In the genomic region with DNA sequence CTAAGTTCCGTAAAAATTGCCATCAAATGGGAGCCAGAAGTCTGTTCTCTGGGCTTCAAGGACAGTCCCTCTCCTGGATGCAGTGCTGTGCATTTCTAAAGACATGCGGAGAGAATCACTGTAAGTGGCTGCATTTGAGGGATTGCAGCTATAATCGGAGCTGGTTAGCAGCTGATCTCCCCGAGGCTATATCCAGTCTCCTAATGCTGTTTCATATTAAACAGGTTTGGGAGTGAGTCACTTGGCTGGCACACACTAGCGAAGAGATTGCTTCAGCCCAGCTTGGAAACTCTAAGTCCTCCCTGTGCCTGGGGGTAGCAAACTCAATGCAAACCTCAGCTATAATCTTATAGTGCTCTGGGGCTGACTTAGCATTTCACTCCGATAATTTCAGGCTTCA, we compare ENCODE assay signal across 8 mouse cellular contexts. TPM values are rescaled to one million over a fixed set of nuclear protein-coding genes. Genes with fewer than 3 reads are reported as not detected.
A peak's percentile ranks its signal among the peaks of the same experiment; 100 is the strongest.
DNase-seq lines count a peak whose midpoint lies in the region; ATAC-seq lines count a peak whose summit lies in the region.

No protein-coding gene starts in this region.

- peak; percentile 39 for DNase-seq in urinary bladder, postnatal 14 days (ENCODE audit: low spot score)
- DNase-seq in urinary bladder, postnatal 10 days (ENCODE audit: low spot score) = no peak
- peak; percentile 27 for DNase-seq in forelimb bud, embryonic 11.5 days (ENCODE audit: low read depth, low spot score)
- DNase-seq in left cerebral cortex, postnatal 25 days (ENCODE audit: low spot score in 2 of 2) = peak; percentile 29 to 81
- DNase-seq in telencephalon, adult 2 months (ENCODE audit: low read depth, low spot score) = peak; percentile 55
- no peak for DNase-seq in ovary, postnatal 10 days (ENCODE audit: low spot score)
- DNase-seq in testis, postnatal 14 days (ENCODE audit: low spot score) = no peak

- intact Hi-C loops in left cerebral cortex, postnatal 25 days (cut with DNase I) = no loop called here

- no peak for ATAC-seq in inflammation-experienced regulatory T-cells, adult 6 months

RNA-seq across cellular contexts. Expression of a gene that starts 14.0 kb away (rescaled TPM):
- 10 to 100 TPM; 17.4 to 19.5 TPM for total RNA-seq in left cerebral cortex, postnatal 25 days (2021)
- 1 to 10 TPM; 1.3 to 1.8 (median 1.6) TPM for polyA plus RNA-seq in inflammation-experienced regulatory T-cells, adult 6 months (2017; shearing (Covaris generic))

Comparison
In these comparisons a context has a peak if more than half of its experiments do, and no peak if none do; other contexts are left out.
1. DNase-seq: peak in urinary bladder, postnatal 14 days (single experiment), forelimb bud, embryonic 11.5 days (single experiment), left cerebral cortex, postnatal 25 days (2 of 2) and telencephalon, adult 2 months (single experiment); none in urinary bladder, postnatal 10 days (single experiment), ovary, postnatal 10 days (single experiment) and testis, postnatal 14 days (single experiment).